Mouse (Mus musculus) MEL (cell line): Measurements from ENCODE around the gene Sema5a. TPM values are rescaled to one million over a fixed set of nuclear protein-coding genes. Genes with fewer than 3 reads are reported as not detected.

Source experiments
- DNase-seq: peaks from one replicate; pipeline ENCODE4 v3.0.0; 2011; ENCODE audit warnings: low read depth, low spot score
- H3K27ac ChIP-seq: 2 replicates; pipeline ENCODE4 v1.5.1; 2012; ENCODE audit warnings: low read depth, mild to moderate bottlenecking, control low read depth, low read length, moderate library complexity; ENCODE audit not compliant: control insufficient read depth
- H3K27me3 ChIP-seq, 2 experiments: fragments of 150-350 bp in 1 of 2; sonication (generic) in 1 of 2; 2 replicates each; pipeline ENCODE4 v1.6.1; 2012; ENCODE audit warnings: low read length in 2 of 2, mild to moderate bottlenecking in 2 of 2, improper control_type of control experiment in 1 of 2, moderate library complexity in 1 of 2; ENCODE audit not compliant: insufficient read depth in 2 of 2, control insufficient read depth in 1 of 2
- H3K36me3 ChIP-seq, 2 experiments: 2 replicates each; pipeline ENCODE4 v1.6.1; 2012 to 2014; ENCODE audit warnings: low read length in 2 of 2, improper control_type of control experiment in 1 of 2, inconsistent platforms in 1 of 2, mild to moderate bottlenecking in 1 of 2; ENCODE audit not compliant: insufficient read depth in 2 of 2, control insufficient read depth in 1 of 2
- H3K4me1 ChIP-seq, 2 experiments: fragments of 150-350 bp in 1 of 2; sonication (generic) in 1 of 2; 2 replicates each; pipeline ENCODE4 v1.6.1; 2012; ENCODE audit warnings: low read length in 2 of 2, improper control_type of control experiment in 1 of 2, mild to moderate bottlenecking in 1 of 2; ENCODE audit not compliant: insufficient read depth in 2 of 2, control insufficient read depth in 1 of 2
- H3K4me3 ChIP-seq, 2 experiments: fragments of 150-350 bp in 1 of 2; sonication (generic) in 1 of 2; 2 replicates each; pipeline ENCODE4 v1.5.1; 2012; ENCODE audit warnings: low read depth in 2 of 2, low read length in 2 of 2, mild to moderate bottlenecking in 2 of 2, moderate library complexity in 2 of 2, control low read depth in 1 of 2, improper control_type of control experiment in 1 of 2; ENCODE audit not compliant: control insufficient read depth in 1 of 2, insufficient read depth in 1 of 2
- H3K79me2 ChIP-seq: 2 replicates; pipeline ENCODE4 v1.6.1; 2012; ENCODE audit warnings: mild to moderate bottlenecking, low read length, moderate library complexity; ENCODE audit not compliant: control insufficient read depth, poor library complexity, insufficient read depth
- H3K9ac ChIP-seq: 2 replicates; pipeline ENCODE4 v1.6.1; 2012; ENCODE audit warnings: low read depth, mild to moderate bottlenecking, control low read depth, low read length, moderate library complexity; ENCODE audit not compliant: control insufficient read depth, poor library complexity, severe bottlenecking
- H3K9me3 ChIP-seq: fragments of 150-350 bp; sonication (generic); replicated peaks from 2 replicates; pipeline ENCODE4 v1.6.1; 2012; ENCODE audit warnings: mild to moderate bottlenecking, low read length, improper control_type of control experiment, moderate library complexity; ENCODE audit not compliant: insufficient read depth
- CHD2 ChIP-seq: IDR thresholded peaks from 2 replicates; pipeline ENCODE4 v1.6.1; 2011; ENCODE audit warnings: low read length, improper control_type of control experiment
- CTCF ChIP-seq, 3 experiments: IDR thresholded peaks in 2 of 3; conservative IDR thresholded peaks in 1 of 3; 2 replicates each; pipeline ENCODE4 v1.5.1; 2011 to 2012; ENCODE audit warnings: low read length in 3 of 3, low read depth in 2 of 3, mild to moderate bottlenecking in 2 of 3, improper control_type of control experiment in 1 of 3, inconsistent platforms in 1 of 3, mixed read lengths in 1 of 3, moderate library complexity in 1 of 3; ENCODE audit not compliant: control insufficient read depth in 1 of 3, insufficient read depth in 1 of 3, poor library complexity in 1 of 3, severe bottlenecking in 1 of 3
- E2F4 ChIP-seq: IDR thresholded peaks from 2 replicates; pipeline ENCODE4 v1.6.1; 2011; ENCODE audit warnings: low read depth, low read length, improper control_type of control experiment, borderline replicate concordance
- ELF1 ChIP-seq: IDR thresholded peaks from 2 replicates; pipeline ENCODE4 v1.6.1; 2014; ENCODE audit warnings: low read depth, mild to moderate bottlenecking, inconsistent platforms, low read length, improper control_type of control experiment, moderate library complexity
- KAT2A ChIP-seq: conservative IDR thresholded peaks from 2 replicates; pipeline ENCODE4 v1.6.1; 2012; ENCODE audit warnings: low read depth, low read length, improper control_type of control experiment, inconsistent platforms
- MAX ChIP-seq: IDR thresholded peaks from 2 replicates; pipeline ENCODE4 v1.6.1; 2011; ENCODE audit warnings: low read length, improper control_type of control experiment
- MEF2A ChIP-seq: IDR thresholded peaks from 2 replicates; pipeline ENCODE4 v1.6.1; 2014; ENCODE audit warnings: low read depth, mild to moderate bottlenecking, inconsistent platforms, low read length, improper control_type of control experiment; ENCODE audit not compliant: poor library complexity, insufficient replicate concordance, severe bottlenecking; ENCODE audit errors: extremely low read depth
- NELFE ChIP-seq: IDR thresholded peaks from 2 replicates; pipeline ENCODE4 v1.6.1; 2011; ENCODE audit warnings: low read depth, low read length, improper control_type of control experiment
- POLR2A ChIP-seq, 2 experiments: IDR thresholded peaks; 2 replicates each; pipeline ENCODE4 v1.6.1; 2011 to 2012; ENCODE audit warnings: low read length in 2 of 2, mild to moderate bottlenecking in 2 of 2, control low read depth in 1 of 2, improper control_type of control experiment in 1 of 2, low read depth in 1 of 2, moderate library complexity in 1 of 2; ENCODE audit not compliant: control insufficient read depth in 1 of 2, insufficient read depth in 1 of 2, poor library complexity in 1 of 2
- SIN3A ChIP-seq: IDR thresholded peaks from 2 replicates; pipeline ENCODE4 v1.6.1; 2012; ENCODE audit warnings: low read length, improper control_type of control experiment, inconsistent platforms
- TAL1 ChIP-seq: IDR thresholded peaks from 2 replicates; pipeline ENCODE4 v1.6.1; 2012; ENCODE audit warnings: mild to moderate bottlenecking, inconsistent platforms, low read length, moderate library complexity, mixed read lengths
- UBTF ChIP-seq: IDR thresholded peaks from 2 replicates; pipeline ENCODE4 v1.6.1; 2012; ENCODE audit warnings: low read depth, mild to moderate bottlenecking, inconsistent platforms, low read length, improper control_type of control experiment, moderate library complexity, borderline replicate concordance; ENCODE audit not compliant: insufficient read depth
- USF1 ChIP-seq: IDR thresholded peaks from 2 replicates; pipeline ENCODE4 v1.6.1; 2014; ENCODE audit warnings: low read depth, mild to moderate bottlenecking, inconsistent platforms, low read length, improper control_type of control experiment, moderate library complexity
- USF2 ChIP-seq, 2 experiments: IDR thresholded peaks; 2 replicates each; pipeline ENCODE4 v1.6.1; 2011 to 2012; ENCODE audit warnings: improper control_type of control experiment in 2 of 2, low read length in 2 of 2, borderline replicate concordance in 1 of 2, inconsistent platforms in 1 of 2, low read depth in 1 of 2, mild to moderate bottlenecking in 1 of 2; ENCODE audit not compliant: insufficient read depth in 1 of 2
- ZKSCAN1 ChIP-seq: IDR thresholded peaks from 2 replicates; pipeline ENCODE4 v1.6.1; 2012; ENCODE audit warnings: low read depth, mild to moderate bottlenecking, inconsistent platforms, low read length, improper control_type of control experiment, moderate library complexity
- polyA plus RNA-seq, 2 experiments: library from polyadenylated mRNA; stranded (reverse) in 1 of 2; unstranded in 1 of 2; fragments of >175 nt in 1 of 2; fragments of >200 nt in 1 of 2; gene quantifications; 2 replicates each; pipeline versions ENCODE4 v1.2.1 to v1.2.4; 2012; ENCODE audit warnings: low replicate concordance in 2 of 2, low read depth in 1 of 2; ENCODE audit not compliant: insufficient read length in 2 of 2, insufficient read depth in 1 of 2, missing spikeins in 1 of 2
- total RNA-seq: library from RNA; depleted of rRNA; stranded (reverse); fragments of 300-350 nt; gene quantifications from 2 replicates; pipeline ENCODE4 v1.2.3, GENCODE M21; 2012

Sema5a gene
- total and polyA plus RNA-seq, 3 experiments = not detected

DNA sequence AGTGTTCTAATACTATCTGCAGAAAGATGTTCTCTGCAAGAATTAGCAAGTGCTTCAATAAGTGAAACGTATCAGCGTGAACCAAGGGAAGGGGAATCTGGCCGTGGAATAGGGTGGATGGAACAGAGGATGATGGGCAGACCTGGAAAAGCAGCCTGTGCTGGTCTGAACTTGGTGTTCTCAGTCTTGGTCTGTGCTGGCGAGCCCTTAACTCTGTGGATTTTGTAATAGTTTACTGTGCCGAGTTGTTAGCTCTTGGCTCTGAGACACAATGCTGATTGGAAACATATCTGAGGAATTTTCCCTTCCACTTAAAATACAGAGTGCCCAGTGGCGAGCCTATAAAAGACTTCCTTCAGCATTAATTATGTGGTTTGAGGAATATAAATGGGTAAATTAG, 29.3 kb downstream of the Sema5a start:
- Histone ChIP-seq H3K79me2 (no peaks in the 10 kb centered on the region), H3K4me3 (no peak overlapping the region), H3K9me3 (no peaks in the 10 kb centered on the region), H3K27ac (no peak overlapping the region)
- TF ChIP-seq POLR2A (IDR thresholded peaks at IDR 0.05; ENCODE audit: control insufficient read depth in 1 of 2, insufficient read depth in 1 of 2, low read depth in 1 of 2, low read length in 2 of 2, poor library complexity in 1 of 2) = no peak
- no peak for TF ChIP-seq USF2 (IDR thresholded peaks at IDR 0.05; ENCODE audit: borderline replicate concordance in 1 of 2, insufficient read depth in 1 of 2, low read depth in 1 of 2, low read length in 2 of 2)
- no peak for TF ChIP-seq ZKSCAN1
- TF ChIP-seq MAX = no peak
- TF ChIP-seq, all 39 proteins: peak for 0
- no peak for DNase-seq
- Histone ChIP-seq H3K4me1 (no peaks in the 10 kb centered on the region), H3K27me3 (no peaks in the 10 kb centered on the region), H3K36me3 (no peaks in the 10 kb centered on the region), H3K9ac (no peak overlapping the region)

DNA sequence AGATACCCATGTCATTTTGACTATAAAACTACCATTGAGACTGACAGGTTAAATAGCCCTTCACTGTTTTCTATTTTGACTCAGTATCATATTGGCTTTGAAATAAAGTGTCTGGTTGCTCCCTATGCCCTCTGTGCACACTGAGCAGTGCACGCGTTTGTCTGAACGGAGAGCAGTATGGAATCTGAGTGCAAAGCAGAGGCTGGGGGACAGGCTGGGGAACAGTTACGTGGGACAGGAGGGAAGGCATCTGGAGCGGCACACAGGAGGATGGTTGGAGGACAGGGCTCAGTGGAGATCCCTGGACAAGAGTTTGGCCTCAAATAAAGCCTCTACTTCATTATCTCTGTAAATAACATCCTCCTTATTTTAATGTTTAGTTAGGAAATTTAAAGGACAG, 30.4 kb downstream of the Sema5a start:
- Histone ChIP-seq H3K79me2 (no peaks in the 10 kb centered on the region), H3K27me3 (no peaks in the 10 kb centered on the region), H3K4me3 (no peak overlapping the region), H3K9me3 (no peaks in the 10 kb centered on the region), H3K9ac (no peak overlapping the region), H3K4me1 (no peaks in the 10 kb centered on the region), H3K27ac (no peak overlapping the region), H3K36me3 (no peaks in the 10 kb centered on the region)
- DNase-seq = no peak
- no peak for TF ChIP-seq UBTF
- TF ChIP-seq NELFE = no peak
- no peak for TF ChIP-seq CTCF (IDR thresholded peaks at IDR 0.05 in 2 of 3, conservative IDR thresholded peaks at IDR 0.05 in 1 of 3; ENCODE audit: control insufficient read depth in 1 of 3, insufficient read depth in 1 of 3, low read depth in 2 of 3, low read length in 3 of 3, poor library complexity in 1 of 3, severe bottlenecking in 1 of 3)

DNA sequence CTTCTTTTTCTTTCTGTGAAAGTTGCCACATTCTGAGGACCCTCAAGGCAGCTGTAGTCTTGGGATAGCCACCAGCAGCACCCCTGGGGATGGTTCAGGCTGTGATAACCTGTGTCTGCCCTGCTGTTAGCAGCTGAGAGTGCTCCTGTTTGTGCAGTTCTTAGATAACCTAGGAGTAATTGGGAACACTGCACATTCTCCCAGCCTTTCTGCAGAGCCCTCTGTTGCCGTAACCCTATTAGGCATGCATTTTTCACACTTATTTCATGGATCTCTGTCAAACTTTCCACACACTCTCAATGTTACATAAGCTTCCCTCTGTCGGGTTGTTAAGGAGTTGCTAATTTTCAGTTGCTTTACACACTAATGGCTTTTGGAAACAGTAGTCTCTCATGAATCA, 34.0 kb downstream of the Sema5a start:
- Histone ChIP-seq H3K79me2 (no peaks in the 10 kb centered on the region), H3K9me3 (no peaks in the 10 kb centered on the region), H3K27ac (no peak overlapping the region), H3K36me3 (no peaks in the 10 kb centered on the region), H3K4me1 (no peaks in the 10 kb centered on the region), H3K4me3 (no peak overlapping the region), H3K9ac (no peak overlapping the region), H3K27me3 (no peaks in the 10 kb centered on the region)
- DNase-seq = no peak
- no peak for TF ChIP-seq ZKSCAN1
- TF ChIP-seq SIN3A = no peak
- TF ChIP-seq E2F4 = no peak
- no peak for TF ChIP-seq ELF1

DNA sequence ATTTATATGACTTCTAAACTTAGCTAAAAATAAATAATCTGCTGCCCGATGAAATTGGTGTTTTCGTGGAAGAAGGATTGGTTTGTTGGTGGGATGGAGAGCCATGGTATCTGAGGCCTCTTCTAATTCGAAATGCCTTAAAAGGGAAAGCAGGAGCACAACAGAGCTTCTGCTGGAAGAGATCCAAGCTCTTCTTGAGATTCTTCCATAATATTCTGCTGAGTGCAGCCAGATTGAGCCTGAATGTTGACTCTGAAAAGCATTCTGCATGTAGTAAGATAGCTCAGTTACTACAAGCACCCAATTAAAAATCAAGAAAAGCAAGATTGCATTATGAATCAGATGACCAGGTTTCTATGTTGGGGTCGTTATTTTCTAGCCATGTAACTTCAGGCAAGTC, 36.8 kb downstream of the Sema5a start:
- no peak for TF ChIP-seq KAT2A
- no peak for TF ChIP-seq TAL1
- no peak for TF ChIP-seq E2F4
- TF ChIP-seq SIN3A = no peak
- no peak for TF ChIP-seq USF1
- TF ChIP-seq CHD2 = no peak
- no peak for TF ChIP-seq MEF2A
- Histone ChIP-seq H3K4me3 (no peak overlapping the region), H3K27me3 (no peaks in the 10 kb centered on the region), H3K9ac (no peak overlapping the region), H3K79me2 (no peaks in the 10 kb centered on the region), H3K4me1 (no peaks in the 10 kb centered on the region), H3K9me3 (no peaks in the 10 kb centered on the region; the same call in 1 of the 2 replicates), H3K27ac (no peak overlapping the region), H3K36me3 (no peaks in the 10 kb centered on the region)
- DNase-seq = no peak
